ENCODE assay signal across 8 mouse cellular contexts in genomic region chr2:30713535-30713934, GRCm38 (mm10).
DNase-seq lines count a peak whose midpoint lies in the region; ATAC-seq lines count a peak whose summit lies in the region.

No protein-coding gene starts in this region.

- H3K9ac ChIP-seq in forebrain, embryonic 14.5 days (ENCODE audit: low read length) = no peak overlapping the region
- no peak overlapping the region for H3K9ac ChIP-seq in hindbrain, embryonic 16.5 days (ENCODE audit: low read depth, low read length)

- 10% methylated on average over 3 of the region's 3 CpGs for WGBS in forebrain, embryonic 14.5 days
- 7% methylated on average over 2 of the region's 3 CpGs for WGBS in hindbrain, embryonic 16.5 days

- H3K27ac ChIP-seq in forebrain, embryonic 14.5 days (ENCODE audit: low read depth, low read length) = peak overlapping the region; percentile 97
- peak overlapping the region; percentile 39 for H3K27ac ChIP-seq in hindbrain, embryonic 16.5 days (ENCODE audit: low read depth, low read length)

- H3K4me3 ChIP-seq in forebrain, embryonic 14.5 days (ENCODE audit: low read depth, low read length) = no peak overlapping the region
- no peak overlapping the region for H3K4me3 ChIP-seq in hindbrain, embryonic 16.5 days (ENCODE audit: low read length)

- no peaks in the 10 kb centered on the region for H3K9me3 ChIP-seq in forebrain, embryonic 14.5 days (replicated peaks; ENCODE audit: control insufficient read depth, low read length)
- no peaks in the 10 kb centered on the region for H3K9me3 ChIP-seq in hindbrain, embryonic 16.5 days (ENCODE audit: control insufficient read depth, low read length)

- no peak for ATAC-seq in forebrain, embryonic 14.5 days
- ATAC-seq in hindbrain, embryonic 16.5 days = no peak
- ATAC-seq in frontal cortex, adult (ENCODE audit: low TSS enrichment) = no peak

- H3K27me3 ChIP-seq in forebrain, embryonic 14.5 days (replicated peaks; ENCODE audit: control insufficient read depth, insufficient read depth, low read length) = no peaks in the 10 kb centered on the region
- H3K27me3 ChIP-seq in hindbrain, embryonic 16.5 days (replicated peaks; ENCODE audit: control insufficient read depth, insufficient read depth, low read length) = no peaks in the 10 kb centered on the region

- intact Hi-C loops in left cerebral cortex, postnatal 14 days (cut with DNase I) = no loop called here

- no peak overlapping the region for H3K4me2 ChIP-seq in forebrain, embryonic 14.5 days (ENCODE audit: low read length)
- no peak overlapping the region for H3K4me2 ChIP-seq in hindbrain, embryonic 16.5 days (ENCODE audit: low read length)

- H3K36me3 ChIP-seq in forebrain, embryonic 14.5 days (ENCODE audit: control insufficient read depth, insufficient read depth, low read length) = no peaks in the 10 kb centered on the region
- no peaks in the 10 kb centered on the region for H3K36me3 ChIP-seq in hindbrain, embryonic 16.5 days (ENCODE audit: control insufficient read depth, insufficient read depth, low read length)

- peak; percentile 72 to 76 for DNase-seq in lung, adult 18-20 months
- DNase-seq in lung, postnatal 14 days = no peak
- no peak for DNase-seq in forebrain, embryonic 14.5 days (ENCODE audit: low spot score)
- DNase-seq in lung, postnatal 4 days = peak; percentile 37 to 59
- no peak for DNase-seq in left cerebral cortex, postnatal 14 days (ENCODE audit: low spot score in 2 of 2)
- no peak for DNase-seq in spleen, postnatal 4 days (ENCODE audit: low spot score in 2 of 2)

- peaks cover 65% of the 10 kb centered on the region for H3K4me1 ChIP-seq in forebrain, embryonic 14.5 days (ENCODE audit: control insufficient read depth, insufficient read depth, low read length)
- H3K4me1 ChIP-seq in hindbrain, embryonic 16.5 days (ENCODE audit: control insufficient read depth, insufficient read depth, low read depth, low read length) = peaks cover 52% of the 10 kb centered on the region

Comparison
In these comparisons a context has a peak if more than half of its experiments do, and no peak if none do; other contexts are left out.
1. DNase-seq: peak in lung, adult 18-20 months (2 of 2) and lung, postnatal 4 days (2 of 2); none in lung, postnatal 14 days (single experiment), forebrain, embryonic 14.5 days (single experiment), left cerebral cortex, postnatal 14 days (0 of 2) and spleen, postnatal 4 days (0 of 2).